Mouse (Mus musculus): Measurements from ENCODE around the gene Nabp1. TPM values are rescaled to one million over a fixed set of nuclear protein-coding genes. Genes with fewer than 3 reads are reported as not detected.

Nabp1 gene
- total and polyA plus RNA-seq, 2 experiments from 2014 or later: 3.1 to 4.1 TPM

GRCm38 (mm10) chr1:51515041-51515440 lies 36.8 kb upstream of the Nabp1 start:
- Histone ChIP-seq H3K9me3 (ENCODE audit: low read length) (no peaks in the 10 kb centered on the region), H3K36me3 (ENCODE audit: insufficient read depth, low read length) (no peaks in the 10 kb centered on the region), H3K4me3 (ENCODE audit: low read length) (no peak overlapping the region), H3K27me3 (ENCODE audit: insufficient read depth, low read length) (no peaks in the 10 kb centered on the region), H3K9ac (replicated peaks; ENCODE audit: low read length) (no peak overlapping the region), H3K4me2 (ENCODE audit: low read depth, low read length) (no peak overlapping the region), H3K27ac (no peak overlapping the region), H3K4me1 (ENCODE audit: insufficient read depth, low read length) (no peaks in the 10 kb centered on the region)
- no peak for ATAC-seq
- DNase-seq (ENCODE audit: low spot score): no peak
- no peak for TF ChIP-seq CTCF (IDR thresholded peaks at IDR 0.05; ENCODE audit: low read depth)
- whole genome bisulfite sequencing: 81% methylated on average over 3 of the region's 3 CpGs

- no peak for ATAC-seq
- H3K4me3 ChIP-seq (ENCODE audit: low read length): no peak overlapping the region
- no peaks in the 10 kb centered on the region for H3K4me1 ChIP-seq (ENCODE audit: insufficient read depth, low read length)
- 98% methylated on average over 2 of the region's 2 CpGs for WGBS
- H3K9me3 ChIP-seq (ENCODE audit: low read length): no peaks in the 10 kb centered on the region
- no peak for DNase-seq (ENCODE audit: low spot score)
- no peaks in the 10 kb centered on the region for H3K27me3 ChIP-seq (ENCODE audit: insufficient read depth, low read length)
- H3K36me3 ChIP-seq (ENCODE audit: insufficient read depth, low read length): no peaks in the 10 kb centered on the region
- no peak overlapping the region for H3K4me2 ChIP-seq (ENCODE audit: low read depth, low read length)
- no peak for TF ChIP-seq CTCF (IDR thresholded peaks at IDR 0.05; ENCODE audit: low read depth)
- H3K27ac ChIP-seq: no peak overlapping the region
- no peak overlapping the region for H3K9ac ChIP-seq (replicated peaks; ENCODE audit: low read length)
Measured at GRCm38 (mm10) chr1:51514379-51514778, 36.2 kb upstream of the Nabp1 start.

GRCm38 (mm10) chr1:51513059-51513713 lies 35.0 kb upstream of the Nabp1 start:
- H3K4me1 ChIP-seq (ENCODE audit: insufficient read depth, low read length): no peaks in the 10 kb centered on the region
- H3K36me3 ChIP-seq (ENCODE audit: insufficient read depth, low read length): no peaks in the 10 kb centered on the region
- no peaks in the 10 kb centered on the region for H3K27me3 ChIP-seq (ENCODE audit: insufficient read depth, low read length)
- H3K4me2 ChIP-seq (ENCODE audit: low read depth, low read length): no peak overlapping the region
- no peak overlapping the region for H3K4me3 ChIP-seq (ENCODE audit: low read length)
- ATAC-seq: no peak
- DNase-seq (ENCODE audit: low spot score): peak; percentile 24
- 70% methylated on average over 7 of the region's 7 CpGs for WGBS
- H3K9me3 ChIP-seq (ENCODE audit: low read length): no peaks in the 10 kb centered on the region
- TF ChIP-seq CTCF (IDR thresholded peaks at IDR 0.05; ENCODE audit: low read depth): no peak
- no peak overlapping the region for H3K27ac ChIP-seq
- no peak overlapping the region for H3K9ac ChIP-seq (replicated peaks; ENCODE audit: low read length)

- Histone ChIP-seq H3K27me3 (ENCODE audit: insufficient read depth, low read length) (no peaks in the 10 kb centered on the region), H3K4me2 (ENCODE audit: low read depth, low read length) (no peak overlapping the region), H3K36me3 (ENCODE audit: insufficient read depth, low read length) (no peaks in the 10 kb centered on the region), H3K4me1 (ENCODE audit: insufficient read depth, low read length) (no peaks in the 10 kb centered on the region), H3K9ac (replicated peaks; ENCODE audit: low read length) (no peak overlapping the region), H3K9me3 (ENCODE audit: low read length) (no peaks in the 10 kb centered on the region), H3K4me3 (ENCODE audit: low read length) (no peak overlapping the region), H3K27ac (no peak overlapping the region)
- DNase-seq (ENCODE audit: low spot score): no peak
- no peak for ATAC-seq
- WGBS: 67% methylated on average over 2 of the region's 2 CpGs
- no peak for TF ChIP-seq CTCF (IDR thresholded peaks at IDR 0.05; ENCODE audit: low read depth)
Measured at GRCm38 (mm10) chr1:51512326-51512725, 34.1 kb upstream of the Nabp1 start.

GRCm38 (mm10) chr1:51509776-51510175 lies 31.6 kb upstream of the Nabp1 start:
- Histone ChIP-seq H3K4me3 (ENCODE audit: low read length) (no peak overlapping the region), H3K9me3 (ENCODE audit: low read length) (no peaks in the 10 kb centered on the region), H3K27ac (no peak overlapping the region), H3K9ac (replicated peaks; ENCODE audit: low read length) (no peak overlapping the region), H3K36me3 (ENCODE audit: insufficient read depth, low read length) (no peaks in the 10 kb centered on the region), H3K4me2 (ENCODE audit: low read depth, low read length) (no peak overlapping the region), H3K27me3 (ENCODE audit: insufficient read depth, low read length) (no peaks in the 10 kb centered on the region), H3K4me1 (ENCODE audit: insufficient read depth, low read length) (no peaks in the 10 kb centered on the region)
- peak; percentile 12 for DNase-seq (ENCODE audit: low spot score)
- TF ChIP-seq CTCF (IDR thresholded peaks at IDR 0.05; ENCODE audit: low read depth): no peak
- 0 out of 2 replicates have a peak, but pooled peaks have one; percentile 29 for ATAC-seq
- whole genome bisulfite sequencing: 73% methylated on average over 8 of the region's 8 CpGs

- Histone ChIP-seq H3K9ac (replicated peaks; ENCODE audit: low read length) (no peak overlapping the region), H3K4me2 (ENCODE audit: low read depth, low read length) (no peak overlapping the region), H3K27ac (no peak overlapping the region), H3K4me1 (ENCODE audit: insufficient read depth, low read length) (no peaks in the 10 kb centered on the region), H3K27me3 (ENCODE audit: insufficient read depth, low read length) (no peaks in the 10 kb centered on the region), H3K36me3 (ENCODE audit: insufficient read depth, low read length) (no peaks in the 10 kb centered on the region), H3K9me3 (ENCODE audit: low read length) (no peaks in the 10 kb centered on the region), H3K4me3 (ENCODE audit: low read length) (no peak overlapping the region)
- DNase-seq (ENCODE audit: low spot score) (no peak), ATAC-seq (no peak)
- TF ChIP-seq CTCF (IDR thresholded peaks at IDR 0.05; ENCODE audit: low read depth): no peak
- WGBS: 38% methylated on average over 7 of the region's 7 CpGs
Measured at GRCm38 (mm10) chr1:51509083-51509482, 30.9 kb upstream of the Nabp1 start.

GRCm38 (mm10) chr1:51508543-51508942 lies 30.3 kb upstream of the Nabp1 start:
- no peak for TF ChIP-seq CTCF (IDR thresholded peaks at IDR 0.05; ENCODE audit: low read depth)
- WGBS: 73% methylated on average over 3 of the region's 3 CpGs
- Histone ChIP-seq H3K9me3 (ENCODE audit: low read length) (no peaks in the 10 kb centered on the region), H3K27ac (no peak overlapping the region), H3K4me3 (ENCODE audit: low read length) (no peak overlapping the region), H3K36me3 (ENCODE audit: insufficient read depth, low read length) (no peaks in the 10 kb centered on the region), H3K9ac (replicated peaks; ENCODE audit: low read length) (no peak overlapping the region), H3K27me3 (ENCODE audit: insufficient read depth, low read length) (no peaks in the 10 kb centered on the region), H3K4me2 (ENCODE audit: low read depth, low read length) (no peak overlapping the region), H3K4me1 (ENCODE audit: insufficient read depth, low read length) (no peaks in the 10 kb centered on the region)
- DNase-seq (ENCODE audit: low spot score): no peak
- no peak for ATAC-seq

All from hindbrain, postnatal 0 days (tissue).